Mouse (Mus musculus) megakaryocyte progenitor cell, adult 5-6 weeks (primary cell): Measurements from ENCODE around the gene Atp8b5. TPM values are rescaled to one million over a fixed set of nuclear protein-coding genes. Genes with fewer than 3 reads are reported as not detected.
A peak's percentile ranks its signal among the peaks of the same experiment; 100 is the strongest.

Experiments used
- ATAC-seq: replicated peaks from 2 replicates; pipeline ENCODE4 v1.8.0; 2016; ENCODE audit warnings: mild to moderate bottlenecking, moderate TSS enrichment, inconsistent platforms; ENCODE audit not compliant: poor library complexity
- total RNA-seq, 2 experiments: library from RNA; stranded (forward) in 1 of 2; stranded (reverse) in 1 of 2; fragments of 157-497, 149-512 nt in 1 of 2; fragments of 200-1000 nt in 1 of 2; gene quantifications; 2 replicates each; pipeline versions ENCODE4 v1.2.3 to v1.2.4; 2015 to 2017

The Atp8b5 gene
- 0.15 TPM in 1 of 2 replicates, not detected in the other for total RNA-seq (2015)
- total RNA-seq (2017): 0.04 and 1.0 TPM in 2 replicates

GRCm38 (mm10) chr4:43266623-43267322, at the start of gene Atp8b5:
Gene Atp8b5, plus strand, starts transcription at chr4:43267159.
- ATAC-seq: peak; percentile 98

- peak; percentile 52; the same call in 1 of the 2 replicates for ATAC-seq
Measured at GRCm38 (mm10) chr4:43217997-43218396, 49.0 kb upstream of the Atp8b5 start.

DNA sequence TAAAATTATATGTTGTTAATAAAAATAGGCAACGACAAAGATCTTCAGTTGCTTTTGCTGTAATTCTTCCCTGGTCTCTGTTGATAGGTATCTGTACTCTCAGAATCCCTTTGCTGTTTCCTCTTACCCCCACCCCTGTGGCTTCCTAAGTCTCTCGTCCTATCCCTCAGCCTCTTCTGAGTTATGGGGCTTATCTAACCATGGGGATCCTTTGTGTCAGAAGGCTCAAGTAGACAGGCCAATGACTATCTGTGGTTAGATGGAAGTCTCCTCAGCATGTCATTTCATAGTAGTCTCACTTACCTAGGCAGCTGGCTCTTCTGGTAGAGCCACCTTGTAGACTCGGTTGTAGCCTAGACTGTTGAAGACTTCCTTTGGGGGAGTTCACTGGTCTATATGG, 35.1 kb upstream of the Atp8b5 start:
- no peak for ATAC-seq

GRCm38 (mm10) chr4:43232985-43233384, 34.0 kb upstream of the Atp8b5 start:
- no peak for ATAC-seq

DNA sequence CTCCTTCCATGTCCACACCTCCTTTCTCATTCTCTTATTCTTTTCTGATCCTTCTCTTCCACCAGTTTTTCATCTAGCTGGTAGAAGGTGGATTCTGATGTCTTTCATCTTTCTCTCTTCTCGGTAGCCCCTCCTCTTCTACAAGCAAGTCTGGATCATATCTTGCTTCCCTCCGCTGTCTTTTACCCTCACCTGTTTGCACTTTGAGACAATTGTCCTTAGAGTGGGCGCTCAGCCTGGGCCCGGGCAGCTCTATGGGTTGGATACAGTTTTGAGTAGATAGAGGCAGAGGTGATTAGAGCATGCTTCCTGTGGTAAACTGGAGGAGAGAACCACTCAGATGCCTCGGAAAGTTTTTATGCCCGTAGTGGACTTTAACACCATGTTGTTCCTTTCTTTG, 33.5 kb upstream of the Atp8b5 start:
- no peak for ATAC-seq

GRCm38 (mm10) chr4:43236898-43237297, 30.1 kb upstream of the Atp8b5 start:
- no peak for ATAC-seq

- ATAC-seq: no peak
Measured at GRCm38 (mm10) chr4:43240716-43241115, 26.2 kb upstream of the Atp8b5 start.

DNA sequence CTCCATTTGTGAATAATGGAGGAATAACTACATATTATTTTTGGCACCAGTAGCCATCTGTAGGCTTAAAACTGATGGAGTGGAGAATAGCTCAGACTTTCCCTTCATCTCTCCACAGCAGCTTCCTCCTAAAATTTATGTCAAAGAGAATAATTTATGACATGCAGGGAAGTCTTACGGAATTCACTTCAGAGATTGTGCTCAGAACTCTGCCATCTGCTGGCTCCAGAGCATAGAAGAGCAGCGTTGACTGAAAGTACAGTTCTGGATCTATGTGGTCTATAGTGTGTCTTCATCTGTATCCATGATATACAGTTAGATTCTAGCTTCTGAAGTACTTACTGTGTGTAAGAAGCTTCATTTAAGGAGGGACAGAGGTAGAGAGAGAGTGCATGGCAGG, 22.9 kb upstream of the Atp8b5 start:
- ATAC-seq: 0 out of 2 replicates have a peak, but pooled peaks have one; percentile 23

DNA sequence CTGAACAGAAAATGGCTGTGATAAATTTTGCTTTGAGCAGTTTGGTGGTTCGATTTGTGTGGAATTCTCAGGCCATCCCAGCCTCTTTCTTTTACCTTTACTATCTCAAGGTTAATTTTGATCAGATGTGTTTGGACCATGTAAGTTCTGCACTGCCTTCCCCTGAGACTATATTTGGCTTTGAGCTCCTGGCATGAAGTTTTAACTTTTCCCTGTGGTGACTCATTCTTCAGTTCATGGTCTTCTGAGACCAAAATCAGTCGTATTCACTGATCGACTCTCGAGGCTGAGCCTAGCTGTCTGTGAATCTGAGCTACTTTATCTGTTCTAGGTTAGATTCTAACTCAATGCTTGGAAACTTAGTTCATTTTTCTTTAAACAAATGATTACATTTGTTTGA, 21.2 kb upstream of the Atp8b5 start:
- no peak for ATAC-seq

DNA sequence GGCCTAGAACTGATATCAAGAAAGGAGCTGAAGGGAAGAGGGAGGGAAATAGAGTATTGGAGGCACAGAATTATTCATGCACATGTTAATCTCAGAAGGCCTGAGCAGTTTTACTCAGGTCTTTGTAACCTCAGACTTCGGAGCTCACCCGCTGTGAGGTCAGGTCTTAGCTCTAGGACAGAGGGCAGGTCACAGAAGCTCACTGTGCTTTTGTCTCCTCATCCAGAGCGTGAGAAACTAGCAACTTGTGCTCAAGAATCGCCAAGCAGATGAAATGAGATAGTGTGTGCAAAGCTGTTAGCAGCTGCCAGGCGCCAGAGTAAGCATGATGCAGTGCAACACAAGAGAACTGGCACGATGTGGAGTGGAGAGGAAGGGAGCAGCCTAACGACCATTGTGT, 18.9 kb upstream of the Atp8b5 start:
- ATAC-seq: no peak

DNA sequence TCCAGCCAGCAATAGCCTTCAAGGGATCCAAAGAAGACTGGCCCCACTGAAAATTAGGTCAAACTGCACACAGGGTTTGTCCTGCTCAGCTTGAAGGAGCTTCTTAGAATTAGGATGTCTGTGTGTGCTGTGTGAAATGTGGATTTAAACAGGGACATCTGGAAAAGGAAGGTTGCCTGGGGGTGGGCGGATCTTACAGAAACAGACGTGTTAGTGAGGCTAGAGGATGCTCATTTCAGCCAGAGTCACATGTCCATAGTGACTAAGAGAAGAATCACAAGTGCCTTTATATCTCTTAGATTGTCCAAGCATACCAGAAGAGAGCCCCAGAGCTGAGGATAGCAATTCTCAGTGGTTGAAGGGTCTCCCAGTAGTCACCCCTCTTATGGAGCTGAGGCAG, 18.1 kb upstream of the Atp8b5 start:
- ATAC-seq: no peak

DNA sequence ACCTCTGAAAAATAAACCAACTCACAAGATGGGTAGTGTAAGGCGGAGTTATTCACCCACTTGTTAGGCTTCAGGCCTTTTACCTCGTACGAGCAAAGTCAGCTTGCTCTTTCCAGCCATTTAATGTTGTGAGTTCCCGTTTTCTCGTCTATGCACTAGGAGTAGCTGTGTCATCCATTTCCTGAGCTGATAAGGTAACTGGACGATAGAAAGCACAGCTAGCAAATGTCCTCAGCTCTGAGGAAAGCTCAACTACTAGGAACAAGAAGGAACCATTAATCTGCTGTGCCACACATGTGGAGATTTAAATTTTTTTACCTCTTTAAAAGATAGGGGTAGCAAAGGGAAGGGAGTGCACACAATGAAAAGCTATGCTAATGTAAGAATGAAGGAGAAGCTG, 15.7 kb upstream of the Atp8b5 start:
- ATAC-seq: peak; percentile 57

DNA sequence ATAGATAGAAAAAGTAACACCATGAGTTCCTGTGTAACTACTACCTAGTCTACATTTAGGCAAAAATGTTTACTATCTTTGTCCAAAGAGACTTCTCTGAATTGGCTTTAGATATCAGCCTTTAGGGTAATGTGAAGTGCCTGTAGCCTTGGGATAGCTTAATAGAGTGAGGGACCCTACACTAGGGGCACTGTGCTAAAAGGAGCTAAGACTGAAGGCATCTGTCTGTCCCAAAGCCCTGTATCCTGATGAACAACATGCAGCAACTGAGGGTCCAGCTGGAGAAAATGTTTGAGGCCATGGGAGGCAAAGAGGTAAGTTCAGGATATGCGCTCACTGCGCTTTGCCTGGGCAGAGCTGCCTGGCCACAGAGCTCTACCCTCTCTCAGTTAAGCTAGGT, 9.9 kb upstream of the Atp8b5 start:
- ATAC-seq: no peak

DNA sequence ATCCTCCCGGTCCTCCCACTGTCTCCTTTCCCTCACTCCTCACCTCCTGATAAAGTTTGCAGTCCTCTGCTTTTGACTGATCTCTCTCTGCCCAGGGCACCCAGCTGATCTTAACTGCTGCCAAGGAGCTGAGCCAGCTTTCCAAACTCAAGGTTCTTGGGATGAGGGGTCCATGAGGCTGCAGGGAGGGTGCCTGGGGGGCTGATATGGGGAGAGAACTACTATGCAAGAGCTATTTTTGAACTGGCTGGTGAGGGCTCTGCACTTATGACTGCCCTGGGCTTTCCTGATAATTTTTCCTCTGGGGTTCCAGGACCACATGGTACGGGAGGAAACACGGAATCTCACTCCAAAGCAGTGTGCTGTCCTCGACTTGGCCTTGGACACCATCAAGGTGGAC, 8.4 kb upstream of the Atp8b5 start:
- no peak for ATAC-seq

DNA sequence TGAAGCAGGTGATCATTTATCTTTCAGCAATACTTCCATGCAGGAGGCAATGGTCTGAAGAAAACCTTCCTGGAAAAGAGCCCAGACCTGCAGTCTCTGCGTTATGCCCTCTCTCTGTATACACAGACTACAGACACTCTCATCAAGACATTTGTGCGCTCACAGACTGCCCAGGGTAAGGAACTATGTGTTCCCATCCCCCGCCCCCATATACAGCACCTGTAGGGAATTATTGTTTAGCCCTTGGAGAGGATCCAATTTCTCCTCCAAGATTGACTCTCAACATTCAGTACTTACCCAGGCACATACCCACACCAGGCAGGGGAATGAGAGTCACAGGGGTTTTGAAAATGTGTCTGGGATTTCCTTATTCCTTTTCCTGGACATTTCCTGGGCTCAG, 7.5 kb upstream of the Atp8b5 start:
- no peak for ATAC-seq

DNA sequence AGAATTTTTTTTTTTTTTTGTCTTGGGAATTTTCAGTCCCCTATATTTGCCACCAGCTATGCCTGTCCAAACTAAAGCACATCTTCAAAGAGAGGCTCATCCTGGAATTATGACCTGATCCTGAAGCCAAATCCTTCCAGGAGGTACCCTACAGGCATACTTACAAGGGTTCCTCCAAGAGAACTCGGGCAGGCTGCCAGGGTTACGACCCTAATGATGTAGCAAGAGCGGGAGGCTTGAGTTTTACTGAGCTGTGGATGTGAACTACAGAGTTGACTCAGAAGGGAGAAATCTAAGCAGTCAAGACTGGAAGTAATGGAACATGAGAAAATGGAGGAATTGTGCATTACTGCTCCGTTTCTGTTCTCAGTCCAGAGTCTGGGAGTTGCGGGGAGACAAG, 6.9 kb upstream of the Atp8b5 start:
- no peak for ATAC-seq

- peak; percentile 44 for ATAC-seq
Measured at GRCm38 (mm10) chr4:43262821-43263220, 4.1 kb upstream of the Atp8b5 start.

GRCm38 (mm10) chr4:43266146-43266545, 813 bp upstream of the Atp8b5 start:
- no peak for ATAC-seq

DNA sequence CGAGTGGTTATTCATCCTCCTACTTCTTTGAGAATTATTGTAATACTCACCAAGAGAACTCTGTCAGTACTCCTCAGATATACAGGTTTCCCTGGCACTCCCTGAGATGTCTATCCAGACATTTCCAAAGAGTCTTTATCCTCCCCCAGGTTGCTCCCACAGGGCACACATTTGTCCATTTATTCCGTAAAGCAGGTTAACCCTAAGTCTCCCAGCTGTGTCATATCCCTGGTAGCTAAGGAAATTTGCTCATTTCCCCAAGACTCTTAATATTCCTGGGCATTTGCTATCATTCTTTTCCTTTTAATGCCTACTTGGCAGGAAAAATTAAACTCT, 332 bp downstream of the Atp8b5 start:
- no peak for ATAC-seq

GRCm38 (mm10) chr4:43285476-43285875, 18.5 kb downstream of the Atp8b5 start:
- ATAC-seq: no peak

DNA sequence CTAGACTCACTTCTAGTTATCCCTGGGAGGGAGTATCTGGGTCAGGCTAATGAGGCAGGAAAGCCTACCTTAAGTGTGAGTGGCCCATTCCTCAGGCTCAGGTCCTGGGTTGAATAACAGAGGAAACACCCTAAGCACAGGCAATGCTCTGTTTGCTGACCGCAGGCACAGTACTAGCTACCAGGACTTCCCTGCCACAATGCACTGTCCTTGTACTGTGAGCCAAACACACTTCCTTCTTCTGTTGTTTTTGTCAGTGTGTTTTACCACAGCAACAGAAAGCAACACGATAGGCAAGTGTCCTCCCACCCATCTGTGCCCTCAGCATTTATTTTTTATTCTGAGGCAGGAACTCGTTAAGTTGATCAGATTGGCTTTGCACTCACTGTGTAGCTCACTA, 20.3 kb downstream of the Atp8b5 start:
- ATAC-seq: peak; percentile 83

DNA sequence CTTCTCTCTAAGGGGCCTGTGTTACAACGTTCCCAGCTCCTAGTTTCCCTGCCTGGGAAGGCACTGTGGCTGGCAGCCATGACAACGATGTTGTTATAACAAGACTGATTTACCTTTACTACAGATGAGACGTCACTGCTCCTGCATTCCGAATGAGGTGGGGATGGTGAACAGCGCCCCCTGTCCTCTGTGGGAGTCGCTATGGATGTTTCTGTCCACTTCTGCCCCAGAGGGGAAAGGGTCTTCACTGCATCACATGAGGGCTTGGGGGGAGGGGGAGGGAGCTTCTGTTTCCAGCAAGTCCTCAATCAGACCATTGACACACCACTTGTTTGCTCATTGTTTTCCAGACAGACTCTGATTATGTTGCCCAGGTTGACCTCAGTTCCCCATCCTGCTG, 27.0 kb downstream of the Atp8b5 start:
- peak; percentile 44; the same call in 1 of the 2 replicates for ATAC-seq

- ATAC-seq: no peak
Measured at GRCm38 (mm10) chr4:43309696-43310338, 42.9 kb downstream of the Atp8b5 start.
